Mouse (Mus musculus): ENCODE data around the gene Ptpn14.

Ptpn14 gene

GRCm38 (mm10) chr1:189717546-189717945, 10.5 kb upstream of the Ptpn14 start:
- no peak for DNase-seq (ENCODE audit: low read depth, low spot score)

GRCm38 (mm10) chr1:189718600-189718999, 9.5 kb upstream of the Ptpn14 start:
- no peak for DNase-seq (ENCODE audit: low read depth, low spot score)

- no peak for DNase-seq (ENCODE audit: low read depth, low spot score)
Observed at GRCm38 (mm10) chr1:189726121-189726520, 1.9 kb upstream of the Ptpn14 start.

GRCm38 (mm10) chr1:189727346-189727883, 653 bp upstream of the Ptpn14 start:
- no peak for DNase-seq (ENCODE audit: low read depth, low spot score)

DNA sequence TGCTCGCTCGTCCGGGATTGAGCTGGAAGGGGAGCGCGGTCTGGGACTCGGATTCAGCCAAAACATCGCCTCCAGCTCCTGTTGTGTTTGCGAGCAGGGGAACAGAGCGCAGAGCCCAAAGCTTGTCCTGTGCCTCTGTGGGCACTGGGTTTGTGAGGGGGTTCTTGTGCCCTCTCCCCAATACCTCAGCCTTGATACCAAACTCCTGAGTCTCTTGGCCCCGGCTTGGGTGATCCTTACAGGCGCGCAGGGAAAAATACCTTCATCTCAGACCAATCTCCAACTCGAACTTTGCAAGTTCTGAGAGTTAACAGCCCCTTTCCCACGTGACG, 682 bp downstream of the Ptpn14 start:
- no peak for DNase-seq (ENCODE audit: low read depth, low spot score)

DNA sequence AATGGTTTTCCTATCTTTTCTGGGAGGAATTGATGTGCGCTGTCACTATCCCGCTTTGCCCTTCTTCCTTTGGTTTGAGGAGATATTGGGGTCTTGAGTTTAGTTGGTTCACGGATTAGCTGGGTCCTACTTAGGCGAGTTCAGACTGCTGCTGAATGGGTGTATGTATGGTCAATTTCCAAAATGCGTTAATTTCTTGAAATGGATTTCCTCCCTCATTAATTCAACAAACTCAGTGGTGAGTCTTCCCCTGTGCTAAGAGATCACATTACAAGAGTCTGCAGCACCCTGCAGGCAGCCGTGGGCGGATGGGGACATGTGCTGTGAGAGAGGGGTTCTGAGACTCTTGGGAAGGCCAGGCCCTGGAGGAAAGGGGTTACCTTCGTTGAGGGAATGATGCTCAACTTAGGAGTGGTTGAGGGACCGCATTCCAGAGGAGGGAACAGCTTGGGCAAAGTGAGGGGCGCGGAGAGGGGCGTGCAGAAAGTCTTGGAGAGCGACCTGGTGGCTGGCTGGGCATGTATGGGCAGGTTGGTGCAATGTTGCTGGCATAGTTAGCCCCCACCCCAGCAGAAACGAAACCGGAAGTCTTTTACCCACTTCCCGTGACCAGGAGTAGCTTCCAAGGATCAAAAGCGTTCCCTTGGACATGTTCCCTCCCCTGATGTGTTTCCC, 1.2 kb downstream of the Ptpn14 start:
- no peak for DNase-seq (ENCODE audit: low read depth, low spot score)

DNA sequence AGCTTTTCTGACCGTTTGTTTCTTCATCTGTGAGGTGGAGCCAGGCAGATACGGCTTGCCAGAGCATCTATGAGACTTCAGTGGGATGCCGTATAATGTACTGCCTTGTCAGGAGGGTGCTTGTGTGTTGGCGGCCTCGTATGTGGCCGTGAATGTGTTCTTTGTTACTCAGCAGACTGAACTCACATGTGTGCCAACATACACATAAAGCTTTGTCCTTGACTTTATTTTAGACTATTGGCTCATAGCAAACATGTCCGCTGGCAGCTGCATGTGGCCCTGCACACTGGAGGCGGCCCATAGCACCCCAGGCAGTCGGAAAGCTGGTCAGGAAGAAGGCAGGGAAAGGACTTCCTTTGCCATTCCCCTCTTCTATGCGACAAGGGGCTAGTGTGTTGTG, 3.6 kb downstream of the Ptpn14 start:
- DNase-seq (ENCODE audit: low read depth, low spot score), result no peak

- DNase-seq (ENCODE audit: low read depth, low spot score), result no peak
Observed at GRCm38 (mm10) chr1:189732156-189732555, 4.1 kb downstream of the Ptpn14 start.

DNA sequence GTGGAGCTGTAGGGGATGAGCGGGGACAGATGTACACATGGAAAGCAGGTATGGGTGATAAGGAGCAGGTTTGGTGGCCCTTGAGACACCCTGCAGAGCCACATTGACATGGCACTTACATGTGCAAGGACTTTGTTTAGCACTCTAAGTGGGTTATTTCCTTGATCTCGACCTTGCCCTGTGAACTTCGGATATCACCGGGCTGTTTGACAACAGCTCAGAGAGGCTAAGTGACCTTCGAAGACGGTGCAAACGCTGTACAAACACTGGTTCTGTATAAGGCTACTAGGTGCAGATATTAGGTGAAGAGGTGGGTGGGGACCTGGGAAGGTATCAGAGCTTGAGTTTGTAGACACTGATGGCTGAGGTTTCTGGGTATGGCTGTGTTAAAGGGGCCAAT, 12.0 kb downstream of the Ptpn14 start:
- no peak for DNase-seq (ENCODE audit: low read depth, low spot score)

DNA sequence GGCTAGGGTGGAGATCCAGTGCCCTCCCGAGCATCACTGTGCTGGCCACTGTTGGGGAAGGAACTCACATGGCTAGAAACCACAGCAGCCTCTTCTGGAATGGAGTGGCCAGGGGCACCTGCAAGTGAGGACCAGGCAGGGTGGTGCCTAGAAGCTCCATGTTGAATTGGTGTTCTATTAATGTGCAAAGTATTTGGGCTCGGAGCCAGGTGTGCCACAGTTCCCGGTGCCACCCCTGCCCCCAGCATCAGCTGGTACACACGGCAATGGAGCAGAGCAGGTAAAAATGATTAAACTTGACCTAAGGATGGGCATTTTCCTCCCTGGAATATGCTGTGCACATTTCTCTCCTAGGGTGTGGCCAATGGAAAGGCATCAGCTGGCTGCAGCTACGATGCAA, 14.0 kb downstream of the Ptpn14 start:
- DNase-seq (ENCODE audit: low read depth, low spot score), result no peak

DNA sequence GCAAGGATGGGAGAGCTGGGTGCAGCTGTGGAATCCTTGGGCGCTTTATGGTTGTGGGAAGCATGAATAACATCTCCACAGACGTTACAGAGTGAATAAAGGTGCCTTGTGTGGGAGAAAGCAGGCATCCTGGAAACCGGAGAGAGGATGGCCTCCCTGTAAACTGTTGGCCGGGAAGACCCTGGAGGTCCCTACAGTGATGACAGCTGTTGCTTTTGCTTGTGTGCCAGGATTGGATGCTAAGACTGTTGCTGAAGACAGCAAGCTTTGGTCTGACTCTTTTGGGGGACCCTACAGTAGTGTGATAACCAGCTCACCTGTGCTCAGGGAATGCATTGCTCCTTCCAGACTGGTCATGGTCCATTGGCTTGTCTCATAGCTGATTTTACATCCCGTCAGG, 15.1 kb downstream of the Ptpn14 start:
- DNase-seq (ENCODE audit: low read depth, low spot score), result no peak

DNA sequence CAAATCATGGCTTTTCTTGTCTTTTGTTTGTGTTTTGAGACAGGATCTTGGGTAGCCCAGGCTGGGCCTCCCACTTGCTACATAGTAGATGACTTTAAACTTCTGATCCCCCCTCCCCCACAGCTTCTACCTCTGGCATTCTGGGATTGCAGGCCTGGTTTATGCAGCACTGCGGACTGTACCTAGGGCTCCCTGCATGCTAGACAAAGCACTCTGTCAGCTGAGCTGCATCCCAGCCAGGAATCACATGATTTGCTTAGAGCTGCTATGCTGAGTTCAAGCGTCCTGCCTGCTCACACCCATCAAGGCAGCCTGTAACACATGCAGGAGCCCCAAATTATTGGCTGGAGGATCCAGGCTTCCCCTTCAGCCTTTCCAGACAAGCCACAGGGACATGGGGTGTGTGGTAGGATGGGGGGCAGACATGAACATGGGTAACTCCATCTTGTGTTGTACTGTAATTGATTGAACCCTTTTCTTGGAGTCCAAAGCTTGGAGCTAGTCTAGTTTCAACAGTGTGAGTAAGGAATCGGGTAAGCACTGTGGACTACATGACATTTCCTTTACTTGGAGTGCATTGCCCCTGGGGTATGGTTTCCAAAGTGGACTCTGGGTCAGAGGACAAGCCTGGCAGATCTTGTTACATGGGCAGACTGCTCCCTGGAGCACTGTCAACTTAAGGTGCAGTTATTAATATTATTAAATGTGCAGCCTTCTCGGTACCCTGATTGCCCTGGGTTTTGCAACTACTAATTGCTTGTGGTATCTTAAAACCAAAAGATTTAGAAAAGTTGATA, 17.0 kb downstream of the Ptpn14 start:
- DNase-seq (ENCODE audit: low read depth, low spot score), result no peak

DNA sequence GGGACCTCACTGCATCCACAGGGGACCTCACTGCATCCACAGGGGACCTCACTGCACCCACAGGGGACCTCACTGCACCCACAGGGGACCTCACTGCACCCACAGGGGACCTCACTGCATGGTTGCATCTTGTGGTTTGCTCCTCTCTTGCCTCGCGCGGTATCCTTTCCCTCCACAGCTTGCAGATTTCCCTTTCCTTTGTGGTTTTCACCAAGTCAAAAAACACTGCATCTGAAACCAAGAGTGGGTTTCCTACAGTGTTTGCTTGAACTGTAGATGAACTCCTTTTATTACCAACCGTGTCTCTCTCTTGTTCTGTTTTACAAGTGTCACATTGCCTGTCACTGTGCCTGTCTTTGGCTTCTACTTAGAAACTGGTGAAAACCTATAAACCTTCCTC, 18.5 kb downstream of the Ptpn14 start:
- DNase-seq (ENCODE audit: low read depth, low spot score), result no peak

- no peak for DNase-seq (ENCODE audit: low read depth, low spot score)
Observed at GRCm38 (mm10) chr1:189749789-189750188, 21.7 kb downstream of the Ptpn14 start.

- DNase-seq (ENCODE audit: low read depth, low spot score), result no peak
Observed at GRCm38 (mm10) chr1:189750233-189750632, 22.2 kb downstream of the Ptpn14 start.

GRCm38 (mm10) chr1:189752245-189752644, 24.2 kb downstream of the Ptpn14 start:
- no peak for DNase-seq (ENCODE audit: low read depth, low spot score)

GRCm38 (mm10) chr1:189755072-189755471, 27.0 kb downstream of the Ptpn14 start:
- no peak for DNase-seq (ENCODE audit: low read depth, low spot score)

GRCm38 (mm10) chr1:189756306-189757053, 28.4 kb downstream of the Ptpn14 start:
- no peak for DNase-seq (ENCODE audit: low read depth, low spot score)

- DNase-seq (ENCODE audit: low read depth, low spot score), result no peak
Observed at GRCm38 (mm10) chr1:189757054-189757408, 29.0 kb downstream of the Ptpn14 start.

DNA sequence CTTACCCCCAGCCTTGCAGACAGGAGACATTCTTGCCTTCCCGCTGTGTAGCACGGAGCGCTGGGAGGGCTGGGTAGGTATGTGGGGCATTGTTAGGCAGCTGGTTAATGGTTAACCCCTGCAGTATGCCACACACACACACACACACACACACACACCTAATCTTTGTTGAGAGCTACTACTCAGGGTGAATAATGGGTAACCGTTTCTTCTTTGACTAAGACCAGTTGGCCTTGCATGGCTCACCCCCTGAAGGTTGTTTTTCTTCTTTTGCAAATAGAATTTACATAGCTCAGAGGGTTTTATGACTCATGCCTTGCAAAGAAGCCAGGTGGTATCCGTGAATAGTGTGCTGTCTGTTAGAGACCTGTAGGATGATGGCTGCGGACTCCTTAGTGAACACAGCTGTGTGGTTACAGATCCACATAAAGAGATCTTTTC, 33.5 kb downstream of the Ptpn14 start:
- DNase-seq (ENCODE audit: low read depth, low spot score), result no peak

DNA sequence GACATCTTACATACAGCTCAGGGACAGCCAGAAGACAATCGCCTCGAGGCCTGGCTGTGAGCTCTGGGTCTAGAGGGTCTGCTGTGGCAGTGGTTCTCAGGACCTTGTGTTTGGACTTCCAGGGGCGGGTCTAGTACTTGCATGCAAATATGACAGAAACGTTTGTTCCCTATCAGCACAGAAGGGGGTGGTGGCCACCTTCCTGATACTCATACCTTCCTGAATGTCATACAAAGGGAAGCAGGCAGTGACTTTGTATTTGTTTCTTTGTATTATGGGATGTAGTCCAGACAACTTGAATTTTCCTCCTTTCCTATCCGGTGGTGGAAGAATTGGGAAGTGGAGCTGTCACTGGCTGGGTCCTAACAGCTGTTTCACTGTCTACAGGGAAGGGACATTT, 36.2 kb downstream of the Ptpn14 start:
- no peak for DNase-seq (ENCODE audit: low read depth, low spot score)

DNA sequence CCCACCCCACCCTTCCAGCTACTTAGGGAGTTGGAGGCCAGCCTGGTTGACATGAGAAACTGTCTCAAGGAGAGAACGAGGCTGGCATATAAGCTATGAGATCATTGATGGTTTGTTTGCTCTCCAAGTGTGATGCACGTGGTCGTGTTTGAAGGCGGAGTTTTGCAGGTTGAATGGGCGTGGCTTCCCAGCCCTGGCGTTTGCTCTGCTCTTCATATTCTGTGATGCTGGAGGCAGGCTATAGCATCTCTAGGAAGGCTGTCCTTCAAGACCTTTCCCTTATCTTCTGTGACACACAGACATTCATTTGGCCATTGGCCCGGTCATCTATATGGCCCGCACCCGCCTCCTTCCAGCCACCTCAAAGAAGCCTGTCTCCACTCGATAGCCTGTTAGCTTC, 39.1 kb downstream of the Ptpn14 start:
- DNase-seq (ENCODE audit: low read depth, low spot score), result no peak

Data from brain, embryonic 18.5 days (tissue).